Mouse (Mus musculus): ENCODE results near the gene Atn1. TPM values are rescaled to one million over a fixed set of nuclear protein-coding genes. Genes with fewer than 3 reads are reported as not detected.

The Atn1 gene
- polyA plus RNA-seq (2012; rRNA removed): 53.4 and 64.6 TPM in 2 replicates

DNA sequence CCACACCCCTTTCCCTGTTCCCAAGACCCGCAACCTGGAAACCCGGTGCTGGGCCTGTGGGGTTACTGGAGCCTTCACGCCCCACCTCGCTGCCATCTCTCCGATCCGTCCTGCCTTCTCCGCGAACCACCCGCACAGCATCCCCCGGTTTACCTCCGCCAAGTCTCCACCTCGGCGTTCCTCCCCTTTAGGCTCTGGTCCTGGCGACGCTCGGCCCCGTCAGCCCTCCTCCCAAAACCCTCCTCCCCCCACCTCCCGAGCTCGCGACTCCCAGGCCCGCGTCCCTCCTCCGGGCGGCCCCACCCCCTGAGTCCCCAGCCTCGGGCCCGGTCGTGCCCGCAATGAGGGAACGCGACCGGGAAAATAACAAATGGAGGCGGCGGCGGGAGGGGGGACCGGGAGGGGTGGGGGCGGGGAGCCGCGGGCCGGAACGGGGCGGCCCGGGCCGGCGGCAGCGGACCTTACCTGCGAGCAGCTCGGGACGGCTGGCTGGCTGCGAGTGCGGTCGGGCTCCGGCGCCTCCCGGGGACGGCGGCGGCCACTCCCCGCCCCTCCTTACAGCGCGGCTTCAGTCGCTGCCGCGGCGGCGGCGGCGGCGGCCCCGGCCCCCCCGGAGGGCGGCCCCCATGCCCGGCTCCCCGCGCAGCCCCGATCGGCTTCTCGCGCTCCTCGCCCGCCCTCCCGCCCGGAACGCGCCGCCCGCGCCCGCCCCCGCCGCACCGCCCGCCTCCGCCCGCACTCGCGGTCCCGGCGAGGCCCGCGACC lies at the start of gene Atn1, which contains the start of gene Gm45234:
Gene Atn1 (minus strand): TSS at position 694 of the 765 bp plus-strand sequence.
Gene Gm45234 (minus strand): TSS at position 191 of the 765 bp plus-strand sequence.

DNA sequence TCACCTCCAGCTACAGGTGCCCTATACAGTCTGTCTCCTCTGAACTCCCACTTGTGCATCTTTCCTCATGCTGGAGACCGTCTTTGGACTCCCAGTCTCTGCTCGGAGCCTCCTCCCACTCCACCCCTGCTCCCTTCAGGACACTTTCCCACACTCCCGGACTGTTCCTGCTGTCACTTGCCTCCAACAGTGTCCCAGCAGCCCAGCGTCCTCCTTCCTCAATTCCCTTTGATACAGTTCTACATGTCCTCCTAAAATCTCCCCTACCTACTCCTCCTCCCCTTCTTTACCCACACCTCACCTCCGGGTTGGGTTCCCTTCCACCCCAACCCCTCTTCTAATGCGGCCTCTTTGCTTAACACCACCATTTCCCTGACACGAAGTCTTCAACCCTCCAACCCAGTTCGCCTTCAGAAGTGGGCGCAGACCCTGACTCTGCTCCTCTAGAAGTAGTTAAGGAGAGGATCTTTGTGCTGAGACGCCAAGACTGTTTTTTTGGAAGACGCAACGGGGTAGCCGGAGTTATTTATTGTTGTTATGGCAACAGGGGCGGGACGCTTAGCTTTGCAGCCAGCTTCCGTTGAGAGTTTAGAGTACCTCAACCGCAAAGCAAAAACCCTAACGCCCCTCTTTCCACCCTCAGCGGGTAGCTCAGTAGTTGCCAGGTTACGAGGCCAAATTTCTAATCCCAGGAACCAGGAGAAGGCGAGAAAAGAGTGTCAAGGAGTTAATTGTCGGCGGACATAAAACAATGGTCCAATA lies 23.1 kb upstream of the Atn1 start, which contains the start of gene Lrrc23:
Gene Lrrc23 (minus strand): TSS at position 506 of the 762 bp plus-strand sequence.

DNA sequence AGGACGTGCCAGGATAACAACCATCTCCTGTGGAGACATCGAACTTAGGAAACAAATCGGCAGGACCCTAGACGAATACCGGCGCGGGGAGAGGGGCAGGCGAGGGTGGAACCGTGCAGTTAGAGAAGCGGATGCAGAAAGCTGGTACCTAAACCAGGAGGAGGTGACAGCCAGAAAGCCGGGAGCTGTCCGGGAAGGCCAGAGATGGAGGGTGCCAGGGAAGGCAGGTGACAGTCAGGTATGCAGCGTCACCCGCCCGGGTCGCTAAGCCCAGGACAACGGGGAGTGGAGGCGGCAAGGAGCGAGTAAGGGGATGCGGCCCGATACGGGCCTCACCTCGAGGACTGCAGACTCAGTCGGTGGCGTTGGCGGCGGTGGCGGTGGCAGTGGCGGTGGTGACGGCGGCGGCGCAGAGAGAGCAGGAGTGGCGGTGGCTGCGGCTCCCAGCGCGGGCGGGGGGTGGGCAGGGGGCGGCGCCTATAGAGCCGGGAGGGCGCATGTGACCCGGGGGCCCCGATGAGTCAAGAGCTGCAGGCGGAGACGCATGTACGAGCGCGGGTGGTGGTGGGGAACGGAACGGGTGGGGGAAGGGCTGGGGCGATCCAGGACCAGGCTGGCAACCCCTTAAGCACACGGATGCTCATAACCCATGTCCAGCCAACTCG lies 12.9 kb upstream of the Atn1 start, which contains the start of gene Eno2:
Gene Eno2 (minus strand): TSS at position 573 of the 665 bp plus-strand sequence.

DNA sequence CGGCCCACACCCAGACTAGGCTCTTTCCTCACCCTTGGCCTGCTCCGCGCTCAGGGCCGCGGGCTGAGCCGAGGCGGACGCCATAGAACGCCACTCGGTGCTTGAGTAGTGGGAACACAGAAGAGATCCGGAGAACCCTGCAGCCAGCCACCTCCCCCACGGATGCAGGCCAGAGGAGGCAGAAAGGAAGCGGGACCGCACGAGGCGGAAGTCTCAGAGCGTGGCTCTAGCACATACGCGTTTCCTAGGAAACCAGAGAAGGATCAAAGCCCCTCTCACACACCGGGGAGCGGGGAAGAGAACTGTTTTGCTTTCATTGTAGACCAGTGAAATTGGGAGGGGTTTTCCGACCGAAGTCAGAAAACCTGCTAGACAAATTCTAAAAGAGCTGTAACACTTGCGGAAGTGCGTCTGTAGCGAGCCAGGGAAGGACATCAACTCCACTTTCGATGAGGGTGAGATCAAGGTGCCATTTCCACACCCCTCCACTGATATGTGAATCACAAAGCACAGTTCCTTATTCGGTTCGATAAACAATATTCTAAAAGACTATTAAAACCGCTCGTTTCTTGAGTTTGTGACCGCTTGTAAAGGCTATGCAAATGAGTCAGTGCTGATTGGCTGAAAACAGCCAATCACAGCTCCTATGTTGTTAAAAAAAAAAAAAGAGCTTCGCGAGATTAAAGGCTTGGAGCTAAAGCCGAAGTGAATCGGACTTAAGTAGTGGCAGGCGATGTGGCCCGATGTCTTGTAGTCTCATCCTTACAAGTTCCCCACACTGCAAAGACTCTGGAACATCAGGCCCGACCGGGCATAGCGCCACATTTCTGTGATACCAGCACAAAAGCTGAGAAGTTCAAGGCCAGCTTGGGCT lies 15.2 kb downstream of the Atn1 start, which contains the start of gene Grcc10:
Gene Grcc10 (minus strand): TSS at position 487 of the 874 bp plus-strand sequence.

DNA sequence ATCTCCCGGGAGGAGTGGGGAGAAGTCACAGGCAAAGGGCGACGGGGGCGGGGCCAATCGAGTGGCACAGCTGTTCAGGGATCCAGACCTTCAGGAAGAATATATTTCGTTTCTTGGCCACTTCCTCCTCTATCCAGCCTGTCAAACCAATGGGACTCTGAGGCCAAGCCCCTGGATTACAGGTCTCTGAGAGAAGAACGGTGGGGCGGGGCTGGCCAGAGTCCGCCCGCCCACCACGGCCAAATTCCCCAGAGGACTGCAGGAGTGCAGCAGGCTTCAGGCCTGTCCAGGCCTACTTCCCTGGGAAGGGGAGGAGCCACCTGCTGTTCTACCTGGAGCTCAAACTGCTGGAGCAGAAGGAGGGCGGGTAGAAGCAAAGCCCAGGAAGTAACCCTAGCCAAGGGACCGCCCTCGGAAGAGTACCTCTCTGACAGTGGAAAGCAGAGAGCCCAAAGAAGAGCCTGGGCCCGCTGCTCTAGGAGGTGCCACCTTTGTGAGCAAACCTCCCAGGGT lies 17.8 kb downstream of the Atn1 start, which contains the start of gene Ptpn6:
Gene Ptpn6 (minus strand): TSS at position 204 of the 513 bp plus-strand sequence.

DNA sequence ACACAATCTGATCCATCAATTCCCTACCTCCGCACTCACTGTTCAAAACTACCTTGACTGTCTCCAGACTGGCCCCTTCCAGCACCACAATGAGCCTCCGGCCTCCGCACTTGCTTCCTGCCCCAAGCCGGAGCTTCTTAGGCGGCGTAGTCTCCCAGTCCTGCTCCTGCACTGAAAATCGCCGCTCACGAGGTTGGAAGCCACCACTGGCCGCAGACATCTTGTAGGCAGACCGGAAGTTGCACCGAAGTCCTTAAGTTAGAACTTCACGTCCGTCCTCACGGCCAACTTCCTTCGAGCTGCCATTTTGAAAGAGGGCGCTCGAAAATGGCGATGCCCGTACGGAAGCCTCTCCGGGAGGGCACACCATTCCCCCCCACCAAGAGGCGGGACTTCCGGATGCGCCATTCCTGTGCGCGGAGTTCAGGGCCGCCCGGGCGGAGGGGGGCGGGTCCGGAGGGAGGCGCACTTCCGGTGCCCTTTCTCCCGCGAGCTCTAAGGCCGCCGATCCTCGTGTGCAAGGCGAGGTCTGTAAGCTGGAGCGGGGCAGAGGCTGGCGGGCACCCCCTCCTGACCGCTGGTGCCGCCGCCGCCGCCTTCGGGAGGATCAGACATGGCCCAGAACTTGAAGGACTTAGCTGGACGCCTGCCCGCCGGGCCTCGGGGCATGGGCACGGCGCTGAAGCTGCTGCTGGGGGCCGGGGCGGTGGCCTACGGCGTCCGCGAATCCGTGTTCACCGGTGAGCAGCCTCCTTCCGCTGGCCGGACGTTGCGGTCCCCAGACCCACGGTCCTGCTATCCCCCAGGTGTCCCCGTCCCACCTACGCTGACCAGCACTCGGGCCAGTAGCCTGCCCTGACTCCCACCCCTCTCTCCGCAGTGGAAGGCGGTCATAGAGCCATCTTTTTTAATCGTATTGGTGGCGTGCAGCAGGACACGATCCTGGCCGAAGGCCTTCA lies 44.2 kb downstream of the Atn1 start, which contains the start of the genes Emg1 and Phb2:
Gene Emg1 (minus strand): TSS at position 355 of the 959 bp plus-strand sequence.
Gene Phb2 (plus strand): TSS at position 513 of the 959 bp plus-strand sequence.

Other genes starting within 250 kb of the Atn1 start
- 0.40 and 0.65 TPM in 2 replicates for gene C1ra, start 244.1 kb downstream of the Atn1 start, polyA plus RNA-seq (2012; rRNA removed)
- gene C1s1, start 214.2 kb downstream of the Atn1 start, polyA plus RNA-seq (2012; rRNA removed): 1.8 and 2.3 TPM in 2 replicates
- not detected in 2 replicates for gene C1rb, start 186.2 kb downstream of the Atn1 start, polyA plus RNA-seq (2012; rRNA removed)
- gene C1s2, start 120.4 kb downstream of the Atn1 start, polyA plus RNA-seq (2012; rRNA removed): 0.74 and 0.79 TPM in 2 replicates
- 48.3 and 54.5 TPM in 2 replicates for gene Lpcat3, start 93.5 kb downstream of the Atn1 start, polyA plus RNA-seq (2012; rRNA removed)
- gene Emg1, start 44.3 kb downstream of the Atn1 start, polyA plus RNA-seq (2012; rRNA removed): 93.9 and 100 TPM in 2 replicates
- 139 and 149 TPM in 2 replicates for gene Phb2, start 44.2 kb downstream of the Atn1 start, polyA plus RNA-seq (2012; rRNA removed)
- 2.6 and 2.9 TPM in 2 replicates for gene Ptpn6, start 17.8 kb downstream of the Atn1 start, polyA plus RNA-seq (2012; rRNA removed)
- 564 and 575 TPM in 2 replicates for gene Grcc10, start 15.2 kb downstream of the Atn1 start, polyA plus RNA-seq (2012; rRNA removed)
- not detected in 2 replicates for gene Gm45234, start 503 bp downstream of the Atn1 start, polyA plus RNA-seq (2012; rRNA removed)
- gene Eno2, start 13.1 kb upstream of the Atn1 start, polyA plus RNA-seq (2012; rRNA removed): 119 and 125 TPM in 2 replicates
- gene Lrrc23, start 23.2 kb upstream of the Atn1 start, polyA plus RNA-seq (2012; rRNA removed): 8.5 and 10.6 TPM in 2 replicates
- 4.8 and 7.0 TPM in 2 replicates for gene Spsb2, start 52.1 kb upstream of the Atn1 start, polyA plus RNA-seq (2012; rRNA removed)
- 410 and 448 TPM in 2 replicates for gene Tpi1, start 57.8 kb upstream of the Atn1 start, polyA plus RNA-seq (2012; rRNA removed)
- gene Usp5, start 73.0 kb upstream of the Atn1 start, polyA plus RNA-seq (2012; rRNA removed): 147 and 151 TPM in 2 replicates
- gene Cdca3, start 73.0 kb upstream of the Atn1 start, polyA plus RNA-seq (2012; rRNA removed): 23.5 and 24.3 TPM in 2 replicates
- 0.63 and 2.5 TPM in 2 replicates for gene Gnb3, start 83.8 kb upstream of the Atn1 start, polyA plus RNA-seq (2012; rRNA removed)
- 140 and 149 TPM in 2 replicates for gene P3h3, start 101.2 kb upstream of the Atn1 start, polyA plus RNA-seq (2012; rRNA removed)
- 132 and 136 TPM in 2 replicates for gene Gpr162, start 107.5 kb upstream of the Atn1 start, polyA plus RNA-seq (2012; rRNA removed)
- gene Cd4, start 131.7 kb upstream of the Atn1 start, polyA plus RNA-seq (2012; rRNA removed): 0.13 and 0.17 TPM in 2 replicates
- 2.9 and 3.3 TPM in 2 replicates for gene Lag3, start 155.2 kb upstream of the Atn1 start, polyA plus RNA-seq (2012; rRNA removed)
- 1,878 and 2,539 TPM in 2 replicates for gene Ptms, start 163.6 kb upstream of the Atn1 start, polyA plus RNA-seq (2012; rRNA removed)
- gene Mlf2, start 174.9 kb upstream of the Atn1 start, polyA plus RNA-seq (2012; rRNA removed): 582 and 592 TPM in 2 replicates
- gene Cops7a, start 209.0 kb upstream of the Atn1 start, polyA plus RNA-seq (2012; rRNA removed): 141 and 143 TPM in 2 replicates
- gene Pianp, start 240.2 kb upstream of the Atn1 start, polyA plus RNA-seq (2012; rRNA removed): 66.2 and 72.7 TPM in 2 replicates

Data from central nervous system, embryonic 18 days (tissue).